Mouse (Mus musculus) thymus, adult 2 months (tissue): ENCODE results near the gene Plcd3. TPM values are rescaled to one million over a fixed set of nuclear protein-coding genes. Genes with fewer than 3 reads are reported as not detected.

Experiments used
- DNase-seq: peaks from one replicate; pipeline ENCODE4 v3.0.0; 2021
- H3K27ac ChIP-seq: fragments of 200-500 bp; 2 replicates; pipeline ENCODE4 v1.5.1; 2012; ENCODE audit warnings: low read length, control low read depth; ENCODE audit not compliant: control insufficient read depth, insufficient read depth
- H3K27me3 ChIP-seq: fragments of 200-500 bp; 2 replicates; pipeline ENCODE4 v1.6.1; 2012; ENCODE audit warnings: mild to moderate bottlenecking, low read length, moderate library complexity, mixed read lengths; ENCODE audit not compliant: control insufficient read depth, insufficient read depth
- H3K36me3 ChIP-seq: fragments of 200-500 bp; 2 replicates; pipeline ENCODE4 v1.6.1; 2012; ENCODE audit warnings: mild to moderate bottlenecking, low read length, moderate library complexity; ENCODE audit not compliant: control insufficient read depth, insufficient read depth
- H3K4me1 ChIP-seq: fragments of 200-500 bp; replicated peaks from 2 replicates; pipeline ENCODE4 v1.6.1; 2012; ENCODE audit warnings: low read length; ENCODE audit not compliant: control insufficient read depth, insufficient read depth
- H3K4me3 ChIP-seq: fragments of 200-500 bp; 2 replicates; pipeline ENCODE4 v1.5.1; 2012; ENCODE audit warnings: mild to moderate bottlenecking, low read length, control low read depth, moderate library complexity; ENCODE audit not compliant: control insufficient read depth, insufficient read depth
- CTCF ChIP-seq: fragments of 200-500 bp; IDR thresholded peaks from 2 replicates; pipeline ENCODE4 v1.5.1; 2012; ENCODE audit warnings: mild to moderate bottlenecking, control low read depth, low read length, moderate library complexity, borderline replicate concordance; ENCODE audit not compliant: control insufficient read depth, poor library complexity, insufficient read depth; ENCODE audit errors: extremely low read depth
- POLR2A ChIP-seq: fragments of 200-500 bp; IDR thresholded peaks from 2 replicates; pipeline ENCODE4 v1.6.1; 2012; ENCODE audit warnings: mild to moderate bottlenecking, low read length, control low read depth, moderate library complexity; ENCODE audit not compliant: control insufficient read depth, poor library complexity, insufficient read depth; ENCODE audit errors: extremely low read depth
- WGBS: fragments of 180-500 bp; shearing (Covaris S2); methylation state at CpG from one replicate; pipeline ENCODE4 v1.1.7; 2018; 5-methylcytosine and 5-hydroxymethylcytosine counted together
- polyA plus RNA-seq: library from polyadenylated mRNA; depleted of rRNA; stranded (reverse); fragments of >200 nt; gene quantifications from 2 replicates; pipeline ENCODE4 v1.2.3, GENCODE M21; 2012

The Plcd3 gene
- polyA plus RNA-seq, 1 experiment: 5.4 TPM

DNA sequence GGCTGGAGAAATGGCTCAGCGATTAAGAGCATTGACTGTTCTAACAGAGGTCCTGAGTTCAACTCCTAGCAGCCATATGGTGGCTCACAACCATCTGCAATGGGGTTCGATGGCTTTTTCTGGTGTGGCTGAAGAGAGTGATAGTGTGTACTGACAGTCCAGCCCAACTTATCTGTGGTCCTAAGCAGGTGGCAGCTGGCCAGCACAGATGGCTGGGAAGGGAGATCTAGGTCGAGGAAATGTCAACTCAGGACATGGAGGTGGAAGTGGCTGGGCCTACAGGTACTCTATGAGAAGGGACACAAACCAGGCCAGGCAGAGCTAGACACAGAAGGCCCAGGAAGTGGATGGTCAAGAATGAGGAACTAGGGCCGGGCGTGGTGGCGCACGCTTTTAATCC lies 25.4 kb downstream of the Plcd3 start:
- 82% methylated on average over 7 of the region's 7 CpGs for WGBS
- DNase-seq: no peak
- Histone ChIP-seq H3K27me3 (no peaks in the 10 kb centered on the region), H3K36me3 (no peaks in the 10 kb centered on the region), H3K4me3 (no peak overlapping the region), H3K27ac (no peak overlapping the region), H3K4me1 (peaks cover 5% of the 10 kb centered on the region)
- TF ChIP-seq CTCF (no peak), POLR2A (no peak)

DNA sequence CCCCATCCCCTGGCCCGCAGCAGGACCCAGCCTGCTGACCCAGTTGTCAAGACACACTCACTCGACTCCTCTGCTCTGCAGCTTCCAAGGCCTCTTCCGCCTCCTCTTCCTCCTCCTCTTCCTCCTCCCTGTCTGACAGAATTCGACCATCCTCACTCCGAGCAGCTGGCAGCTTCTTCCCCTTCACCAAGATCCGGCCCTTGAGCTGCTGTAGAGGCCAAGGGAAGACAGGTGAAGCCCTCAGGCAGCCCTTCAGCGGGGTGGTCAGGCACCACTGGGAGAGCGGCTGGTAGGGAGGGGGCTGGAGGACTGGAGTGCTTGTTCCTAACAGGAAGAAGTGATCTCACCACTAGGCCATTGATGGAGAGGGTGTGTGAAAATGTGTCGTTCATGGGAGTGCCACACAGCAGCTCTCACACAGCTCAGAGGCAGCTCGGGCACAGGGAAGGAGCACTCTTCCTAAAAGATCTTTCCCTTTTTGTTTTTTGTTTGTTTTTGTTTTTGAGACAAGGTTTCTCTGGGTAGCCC lies 26.6 kb downstream of the Plcd3 start:
- H3K27ac ChIP-seq: no peak overlapping the region
- TF ChIP-seq CTCF (no peak), POLR2A (no peak)
- WGBS: 79% methylated on average over 10 of the region's 10 CpGs
- H3K4me1 ChIP-seq: no peaks in the 10 kb centered on the region
- H3K4me3 ChIP-seq: no peak overlapping the region
- H3K27me3 ChIP-seq: no peaks in the 10 kb centered on the region
- no peaks in the 10 kb centered on the region for H3K36me3 ChIP-seq
- no peak for DNase-seq

DNA sequence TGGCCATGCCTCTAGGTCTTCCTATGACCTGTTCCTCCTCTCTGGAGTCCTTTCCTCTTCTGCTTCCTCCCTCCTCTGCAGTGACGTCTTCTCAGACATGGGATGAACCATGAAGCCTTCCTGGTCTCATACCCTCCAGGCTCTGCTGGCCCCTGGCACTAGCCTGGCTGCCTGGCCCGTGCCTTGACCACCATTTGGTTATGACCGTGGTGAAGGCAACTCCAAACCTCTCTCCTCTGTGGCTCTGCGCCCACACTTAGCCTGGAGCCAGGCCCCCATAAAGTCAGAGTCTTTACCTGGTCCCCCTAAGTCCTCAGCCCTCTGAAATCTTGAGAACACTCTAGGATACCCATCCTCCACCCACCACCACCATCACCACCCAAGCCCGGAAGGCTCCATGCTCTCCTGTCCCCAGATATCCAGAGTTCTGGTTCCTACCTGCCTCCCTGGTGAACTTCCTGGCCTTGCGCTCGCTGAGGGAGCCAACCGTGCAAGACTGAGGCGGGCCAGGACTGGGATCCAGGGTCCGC lies 27.3 kb downstream of the Plcd3 start:
- TF ChIP-seq POLR2A (no peak), CTCF (no peak)
- no peaks in the 10 kb centered on the region for H3K4me1 ChIP-seq
- H3K4me3 ChIP-seq: no peak overlapping the region
- no peak for DNase-seq
- WGBS: 96% methylated on average over 10 of the region's 10 CpGs
- no peak overlapping the region for H3K27ac ChIP-seq
- H3K36me3 ChIP-seq: no peaks in the 10 kb centered on the region; the same call in 1 of the 2 replicates
- H3K27me3 ChIP-seq: no peaks in the 10 kb centered on the region

DNA sequence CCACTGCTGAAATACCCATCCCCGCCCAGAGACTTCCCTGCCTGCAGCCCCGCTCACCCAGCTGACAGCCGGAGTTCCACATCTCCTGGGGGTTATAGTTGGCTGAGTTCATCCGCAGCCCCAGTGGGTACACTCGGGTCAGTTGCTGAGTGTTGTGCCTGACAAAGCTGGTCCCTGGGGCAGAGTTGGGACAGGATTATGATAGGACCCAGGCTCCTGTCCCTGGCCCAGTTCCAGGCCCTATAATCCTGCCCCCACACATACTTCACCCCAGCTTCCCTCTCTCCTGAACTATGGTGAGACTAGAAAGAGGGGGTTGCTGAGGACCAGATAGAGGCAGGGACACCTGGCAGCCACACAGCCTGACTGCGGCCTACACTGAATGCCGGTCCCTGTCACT lies 27.8 kb downstream of the Plcd3 start:
- WGBS: 95% methylated on average over 7 of the region's 7 CpGs
- no peak for TF ChIP-seq POLR2A
- TF ChIP-seq CTCF: no peak
- H3K27ac ChIP-seq: no peak overlapping the region
- H3K36me3 ChIP-seq: peaks cover 3% of the 10 kb centered on the region
- no peak for DNase-seq
- H3K4me1 ChIP-seq: no peaks in the 10 kb centered on the region
- H3K27me3 ChIP-seq: no peaks in the 10 kb centered on the region
- H3K4me3 ChIP-seq: no peak overlapping the region

DNA sequence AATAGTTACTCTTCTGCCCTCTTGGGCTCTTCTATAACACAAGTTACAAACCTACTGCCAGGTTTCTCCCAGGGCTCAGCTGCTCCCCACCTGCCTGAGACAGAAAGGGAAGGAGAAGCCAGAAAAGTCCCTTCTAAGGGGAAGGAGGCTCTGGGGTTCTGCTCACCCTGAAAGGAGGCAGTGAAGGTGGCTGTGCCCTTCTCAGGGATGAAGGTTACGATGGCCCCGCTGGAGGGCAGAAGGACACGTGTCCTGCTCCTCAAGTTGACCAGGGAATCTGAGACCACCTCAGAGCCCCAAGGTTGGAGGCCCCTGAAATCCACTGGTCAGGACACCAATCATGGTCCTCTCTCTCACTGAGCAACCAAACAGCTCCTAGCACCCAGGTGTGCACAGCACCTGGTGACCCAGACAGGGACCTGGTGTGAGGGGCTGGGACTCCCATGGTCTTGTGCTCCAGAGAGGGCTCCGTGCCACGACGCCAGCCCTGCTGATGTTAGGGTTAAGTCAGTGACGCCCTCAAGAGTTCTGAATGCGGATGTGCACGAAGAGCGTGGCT lies 31.1 kb downstream of the Plcd3 start:
- TF ChIP-seq CTCF (no peak), POLR2A (no peak)
- no peaks in the 10 kb centered on the region for H3K4me1 ChIP-seq
- H3K36me3 ChIP-seq: peaks cover 32% of the 10 kb centered on the region
- H3K4me3 ChIP-seq: no peak overlapping the region
- H3K27me3 ChIP-seq: no peaks in the 10 kb centered on the region
- H3K27ac ChIP-seq: no peak overlapping the region
- WGBS: 98% methylated on average over 10 of the region's 10 CpGs
- DNase-seq: no peak

DNA sequence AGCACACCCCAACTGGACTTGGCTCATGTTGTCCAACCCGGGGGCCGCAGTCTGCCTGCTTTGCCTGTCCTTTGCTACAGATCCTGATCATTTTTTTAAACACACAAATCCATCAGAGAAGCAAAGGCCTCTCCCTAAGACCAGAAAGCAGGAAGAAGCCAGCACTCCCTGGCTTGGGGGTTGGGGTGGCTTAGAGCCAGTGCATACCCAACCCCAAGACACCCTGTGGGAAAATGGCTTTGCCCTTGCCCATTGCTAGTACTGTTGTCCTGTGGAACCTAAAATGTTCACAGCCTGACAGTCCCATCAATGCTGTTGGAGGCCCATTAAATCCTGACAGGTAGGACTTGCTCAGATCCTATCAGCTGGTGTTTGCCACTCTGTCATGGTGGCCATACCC lies 31.7 kb downstream of the Plcd3 start:
- H3K27me3 ChIP-seq: no peaks in the 10 kb centered on the region
- TF ChIP-seq CTCF (no peak), POLR2A (no peak)
- H3K27ac ChIP-seq: no peak overlapping the region
- WGBS: 98% methylated on average over 2 of the region's 2 CpGs
- H3K4me3 ChIP-seq: no peak overlapping the region
- no peak for DNase-seq
- H3K36me3 ChIP-seq: peaks cover 39% of the 10 kb centered on the region
- no peaks in the 10 kb centered on the region for H3K4me1 ChIP-seq
